Mouse (Mus musculus) ovary, adult 18-20 months (tissue): Measurements from ENCODE around the gene Ifit3b.
A peak's percentile ranks its signal among the peaks of the same experiment; 100 is the strongest.
"Not testable (repeated sequence)": the region's sequence is repeated elsewhere in the genome, so short reads cannot be mapped to it uniquely, and the experiment has no call there.

Source experiments
- DNase-seq: peaks from one replicate; pipeline ENCODE4 v3.0.0; 2022; ENCODE audit warnings: low spot score, mixed read lengths

Gene Ifit3b

GRCm38 (mm10) chr19:34610118-34610517 is 2.3 kb downstream of the Ifit3b start:
- DNase-seq, result not testable (repeated sequence)

GRCm38 (mm10) chr19:34612243-34613001 is 4.7 kb downstream of the Ifit3b start:
- not testable (repeated sequence) for DNase-seq

- DNase-seq, result no peak
Observed at GRCm38 (mm10) chr19:34620871-34621270, 13.1 kb downstream of the Ifit3b start.

- no peak for DNase-seq
Observed at GRCm38 (mm10) chr19:34623781-34624180, 16.0 kb downstream of the Ifit3b start.

- no peak for DNase-seq
Observed at GRCm38 (mm10) chr19:34624663-34625062, 16.9 kb downstream of the Ifit3b start.

- no peak for DNase-seq
Observed at GRCm38 (mm10) chr19:34627496-34627895, 19.7 kb downstream of the Ifit3b start.

GRCm38 (mm10) chr19:34631487-34631886 is 23.7 kb downstream of the Ifit3b start:
- DNase-seq, result no peak

- no peak for DNase-seq
Observed at GRCm38 (mm10) chr19:34633484-34633883, 25.7 kb downstream of the Ifit3b start.

- no peak for DNase-seq
Observed at GRCm38 (mm10) chr19:34636933-34637557, 29.3 kb downstream of the Ifit3b start.

- no peak for DNase-seq
Observed at GRCm38 (mm10) chr19:34640623-34641022, 32.9 kb downstream of the Ifit3b start, which contains the start of the genes Ifit1bl2 and Ifit1. Ifit1bl2 (minus strand) TSS chr19:34640743. Ifit1 (plus strand) TSS chr19:34640871.

GRCm38 (mm10) chr19:34642616-34643015 is 34.8 kb downstream of the Ifit3b start:
- no peak for DNase-seq

- not testable (repeated sequence) for DNase-seq
Observed at GRCm38 (mm10) chr19:34647630-34648029, 39.9 kb downstream of the Ifit3b start.

GRCm38 (mm10) chr19:34650276-34650675 is 42.5 kb downstream of the Ifit3b start:
- DNase-seq, result no peak

- DNase-seq, result no peak
Observed at GRCm38 (mm10) chr19:34650997-34651396, 43.2 kb downstream of the Ifit3b start.

GRCm38 (mm10) chr19:34655227-34655805 is 47.5 kb downstream of the Ifit3b start:
- no peak for DNase-seq

- no peak for DNase-seq
Observed at GRCm38 (mm10) chr19:34656511-34657298, 48.9 kb downstream of the Ifit3b start.

GRCm38 (mm10) chr19:34662067-34662507 is 54.3 kb downstream of the Ifit3b start:
- DNase-seq, result peak; percentile 25

GRCm38 (mm10) chr19:34662740-34663139 is 55.0 kb downstream of the Ifit3b start:
- DNase-seq, result no peak
